Mouse (Mus musculus) ovary, postnatal 36 days (tissue): ENCODE results near the gene Mdc1.
A peak's percentile ranks its signal among the peaks of the same experiment; 100 is the strongest.

Source experiments
- DNase-seq: peaks from one replicate; pipeline ENCODE4 v3.0.0; 2022; ENCODE audit warnings: low spot score, mixed read lengths

Mdc1 gene

GRCm38 (mm10) chr17:35882924-35883323, 41.6 kb downstream of the Mdc1 start:
- no peak for DNase-seq

- DNase-seq: no peak
Observed at GRCm38 (mm10) chr17:35883777-35884176, 42.5 kb downstream of the Mdc1 start.

DNA sequence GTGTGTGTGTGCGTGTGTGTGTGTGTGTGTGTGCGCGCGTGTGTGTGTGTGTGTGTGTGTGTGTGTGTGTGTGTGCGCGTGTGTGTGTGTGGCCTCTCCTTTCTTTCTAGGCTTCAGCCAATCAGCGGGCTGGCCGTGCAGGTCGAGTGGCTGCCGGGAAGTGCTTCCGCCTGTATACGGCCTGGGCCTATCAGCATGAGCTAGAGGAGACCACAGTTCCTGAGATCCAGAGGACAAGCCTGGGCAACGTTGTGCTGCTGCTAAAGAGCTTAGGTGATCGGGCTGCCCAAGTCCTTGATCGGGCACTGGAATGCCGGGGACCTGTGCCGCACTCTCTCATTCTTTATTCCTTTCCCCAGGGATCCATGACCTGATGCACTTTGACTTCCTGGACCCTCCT, 46.4 kb downstream of the Mdc1 start:
- DNase-seq: no peak

DNA sequence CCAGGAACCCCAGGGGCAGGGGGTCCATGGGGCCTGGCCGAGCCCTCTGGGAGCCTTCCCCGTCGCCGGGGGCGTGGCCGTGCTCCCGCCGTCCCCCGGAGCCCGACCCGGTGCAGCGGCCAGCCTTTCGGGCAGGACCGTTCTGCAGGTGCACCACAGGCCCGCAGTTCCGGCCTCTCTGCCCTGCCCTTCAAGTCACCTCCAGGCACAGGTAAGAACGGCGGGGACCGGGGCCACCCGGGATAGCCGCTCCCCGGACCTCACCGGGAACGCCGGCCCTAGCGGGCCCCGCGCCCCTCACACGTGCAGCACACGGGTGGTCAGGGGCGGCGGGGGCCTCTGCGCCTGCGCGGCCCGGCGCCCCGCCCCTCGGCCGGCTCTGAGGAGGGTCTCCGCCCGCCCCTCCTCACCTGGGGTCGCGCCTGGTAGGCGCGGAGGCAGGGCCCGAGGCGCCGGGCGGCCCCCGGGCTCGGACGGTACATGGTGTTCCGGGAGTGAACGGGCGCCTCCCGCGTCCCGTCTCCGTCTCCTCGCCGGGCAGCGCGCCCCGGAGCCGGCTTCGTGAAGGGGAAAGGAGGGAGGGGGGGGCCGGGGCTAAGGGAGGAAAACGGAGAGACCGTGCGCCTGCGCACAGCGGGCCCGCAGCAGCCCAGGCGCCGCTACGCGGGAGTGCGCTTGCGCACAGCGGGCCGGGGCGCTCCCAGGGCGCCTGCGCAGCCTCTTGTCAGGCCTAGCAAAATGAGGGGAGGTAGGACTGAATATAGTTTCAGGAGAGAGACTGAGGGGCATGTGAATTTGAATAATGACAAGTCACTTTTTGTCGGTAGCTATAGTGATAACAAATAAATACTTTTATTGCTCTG, 55.7 kb downstream of the Mdc1 start, which contains the start of gene 2310061I04Rik:
Gene 2310061I04Rik (minus strand): TSS at position 651 of the 863 bp plus-strand sequence.
- DNase-seq: peak; percentile 93

DNA sequence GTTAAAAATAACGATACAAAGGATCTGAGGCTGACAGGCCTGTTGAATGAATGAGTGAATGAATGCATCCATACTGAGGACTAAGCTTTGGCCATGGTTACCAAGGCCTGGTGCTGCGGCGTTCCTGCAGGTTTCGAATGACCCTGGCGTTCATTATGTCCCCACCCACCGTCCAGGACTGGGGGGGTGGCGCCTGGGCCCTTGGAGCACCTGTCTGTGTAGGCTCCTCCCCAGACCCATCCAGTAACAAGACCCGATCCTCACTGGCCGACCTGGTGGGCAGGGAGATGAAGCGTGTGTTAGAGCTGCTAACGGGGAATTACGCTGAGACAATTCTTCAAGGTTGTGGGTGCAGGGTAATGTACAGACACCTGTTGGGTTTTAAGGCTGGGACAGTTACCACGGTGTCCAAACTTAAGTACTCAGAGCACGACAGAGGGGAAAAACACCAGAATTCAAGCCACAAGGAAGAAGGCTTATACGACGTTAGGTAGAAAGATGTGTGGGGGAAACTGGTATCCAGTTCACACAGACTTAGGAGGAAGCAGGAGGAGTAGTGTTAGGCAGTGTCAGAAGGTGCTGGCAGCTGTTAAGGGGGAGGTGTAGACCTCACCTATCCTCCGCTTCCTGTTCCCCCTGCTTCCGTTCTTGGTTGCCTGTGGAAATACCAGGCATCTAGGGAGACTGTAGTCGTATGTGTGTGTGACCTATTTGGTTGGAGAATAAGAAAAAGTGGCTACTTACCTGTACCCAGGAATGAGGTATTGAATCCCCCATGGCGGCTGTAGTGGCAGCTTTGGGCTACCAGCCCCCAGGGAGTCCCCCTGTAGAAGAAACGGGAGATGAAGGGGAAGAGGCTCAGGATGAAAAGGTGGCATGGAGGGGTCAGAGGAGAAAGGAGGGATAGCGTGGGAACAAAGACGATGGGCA, 56.6 kb downstream of the Mdc1 start:
- no peak for DNase-seq

DNA sequence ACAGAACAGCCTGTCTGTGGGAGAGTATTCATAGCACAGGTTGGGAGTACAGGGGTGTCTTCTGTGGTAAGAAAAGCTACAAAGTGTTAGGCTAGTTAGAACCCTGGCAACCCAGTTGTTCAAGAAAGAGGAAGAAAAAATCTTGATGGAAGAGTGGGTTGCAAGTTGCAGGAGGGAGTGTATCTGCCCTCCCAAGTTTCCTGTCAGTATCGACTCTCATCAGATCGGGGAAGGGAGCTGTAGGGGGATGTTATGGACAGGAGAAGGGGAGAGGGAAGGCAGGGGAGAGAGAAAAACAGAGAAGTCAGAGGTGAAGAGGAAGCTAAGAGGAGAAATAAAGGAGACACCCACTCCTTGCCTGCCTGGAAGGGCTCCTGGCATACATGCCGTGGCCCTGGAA, 59.3 kb downstream of the Mdc1 start:
- DNase-seq: no peak

GRCm38 (mm10) chr17:35903343-35903991, 62.2 kb downstream of the Mdc1 start:
- no peak for DNase-seq

DNA sequence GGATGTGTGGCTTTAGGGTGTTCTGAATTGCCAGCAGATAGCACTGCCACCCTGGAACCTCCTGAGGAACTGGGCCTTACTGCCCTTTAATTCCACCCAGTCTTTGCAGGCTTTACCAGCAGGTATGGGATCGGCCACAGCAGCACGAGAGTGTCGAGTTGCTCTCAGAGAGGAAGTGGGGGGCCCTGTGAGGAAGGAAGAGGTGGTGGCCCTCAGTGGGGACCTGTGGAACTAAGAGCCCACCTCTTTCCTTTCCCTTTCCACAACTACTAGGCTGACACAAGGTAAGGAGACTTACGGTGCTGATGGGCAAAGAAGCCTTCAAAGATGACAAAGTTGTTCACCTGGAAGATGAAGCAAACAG, 62.7 kb downstream of the Mdc1 start:
- DNase-seq: no peak

- DNase-seq: no peak
Observed at GRCm38 (mm10) chr17:35905587-35905986, 64.3 kb downstream of the Mdc1 start.

GRCm38 (mm10) chr17:35907609-35908008, 66.3 kb downstream of the Mdc1 start:
- DNase-seq: no peak
